Mouse (Mus musculus): Measurements from ENCODE around the gene Cdh1. TPM values are rescaled to one million over a fixed set of nuclear protein-coding genes. Genes with fewer than 3 reads are reported as not detected.
"Not testable (repeated sequence)": the region's sequence is repeated elsewhere in the genome, so short reads cannot be mapped to it uniquely, and the experiment has no call there.

Gene Cdh1
- under 1 TPM; 0.11 to 0.38 (median 0.31) TPM for total RNA-seq (2022)

DNA sequence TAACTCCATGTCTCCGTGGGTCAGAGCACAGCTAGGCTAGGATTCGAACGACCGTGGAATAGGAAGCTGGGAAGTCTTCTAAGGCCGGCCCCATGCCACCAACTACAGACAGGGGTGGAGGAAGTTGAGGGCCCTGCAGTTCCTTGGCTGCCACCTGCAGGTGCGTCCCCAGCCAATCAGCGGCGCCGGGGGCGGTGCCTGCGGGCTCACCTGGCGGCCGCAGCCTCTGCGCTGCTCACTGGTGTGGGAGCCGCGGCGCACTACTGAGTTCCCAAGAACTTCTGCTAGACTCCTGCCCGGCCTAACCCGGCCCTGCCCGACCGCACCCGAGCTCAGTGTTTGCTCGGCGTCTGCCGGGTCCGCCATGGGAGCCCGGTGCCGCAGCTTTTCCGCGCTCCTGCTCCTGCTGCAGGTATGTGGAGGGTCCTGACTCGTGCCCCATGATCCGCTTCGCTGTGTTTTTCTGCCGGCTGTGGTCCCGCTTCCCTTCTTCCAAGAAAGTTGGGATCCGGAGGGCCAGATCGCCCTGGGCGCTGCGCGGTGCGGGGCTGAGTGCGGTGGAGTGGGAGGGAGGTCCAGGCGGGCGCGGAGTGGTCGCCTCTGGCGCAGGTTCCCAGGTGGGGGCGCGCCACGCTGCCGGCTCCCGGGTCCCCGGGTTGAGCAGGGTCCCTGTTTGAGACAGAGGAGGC is at the start of gene Cdh1:
Gene Cdh1 (plus strand): TSS at position 221 of the 689 bp plus-strand sequence.
- DNase-seq (ENCODE audit: low spot score in 2 of 2) = no peak

- DNase-seq (ENCODE audit: low spot score in 2 of 2) = no peak
These were observed 49.1 kb upstream of the Cdh1 start for GRCm38 (mm10) chr8:106554011-106554410.

DNA sequence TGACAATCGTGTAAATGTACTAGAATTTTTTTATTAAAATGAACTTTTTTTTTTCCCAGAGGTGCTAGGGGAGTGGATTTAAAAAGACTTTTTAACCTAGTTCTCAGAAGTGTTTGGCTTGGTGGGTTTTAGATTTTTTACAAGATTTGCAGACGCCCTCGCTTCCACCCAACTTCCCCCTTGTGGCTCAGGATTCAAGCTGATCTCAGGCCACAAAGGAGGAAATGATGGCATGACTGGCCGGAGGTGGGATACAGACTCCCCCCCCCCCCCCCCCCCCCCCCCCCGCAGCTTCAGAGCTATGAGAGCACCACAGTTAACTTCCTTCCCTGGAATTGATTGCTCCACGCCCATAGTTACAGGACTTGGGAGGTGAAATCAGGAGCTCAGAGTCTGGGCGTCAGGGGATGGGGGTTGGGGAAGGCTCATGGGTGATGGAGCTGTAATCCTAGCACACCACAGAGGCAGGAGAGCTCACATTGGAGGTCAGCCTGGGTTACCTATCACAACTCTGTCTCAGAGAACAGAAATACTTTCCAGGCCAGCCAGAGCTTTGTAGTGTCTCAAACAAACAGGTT is 47.0 kb upstream of the Cdh1 start:
- no peak for DNase-seq (ENCODE audit: low spot score in 2 of 2)

GRCm38 (mm10) chr8:106559844-106560243 is 43.3 kb upstream of the Cdh1 start:
- no peak for DNase-seq (ENCODE audit: low spot score in 2 of 2)

DNA sequence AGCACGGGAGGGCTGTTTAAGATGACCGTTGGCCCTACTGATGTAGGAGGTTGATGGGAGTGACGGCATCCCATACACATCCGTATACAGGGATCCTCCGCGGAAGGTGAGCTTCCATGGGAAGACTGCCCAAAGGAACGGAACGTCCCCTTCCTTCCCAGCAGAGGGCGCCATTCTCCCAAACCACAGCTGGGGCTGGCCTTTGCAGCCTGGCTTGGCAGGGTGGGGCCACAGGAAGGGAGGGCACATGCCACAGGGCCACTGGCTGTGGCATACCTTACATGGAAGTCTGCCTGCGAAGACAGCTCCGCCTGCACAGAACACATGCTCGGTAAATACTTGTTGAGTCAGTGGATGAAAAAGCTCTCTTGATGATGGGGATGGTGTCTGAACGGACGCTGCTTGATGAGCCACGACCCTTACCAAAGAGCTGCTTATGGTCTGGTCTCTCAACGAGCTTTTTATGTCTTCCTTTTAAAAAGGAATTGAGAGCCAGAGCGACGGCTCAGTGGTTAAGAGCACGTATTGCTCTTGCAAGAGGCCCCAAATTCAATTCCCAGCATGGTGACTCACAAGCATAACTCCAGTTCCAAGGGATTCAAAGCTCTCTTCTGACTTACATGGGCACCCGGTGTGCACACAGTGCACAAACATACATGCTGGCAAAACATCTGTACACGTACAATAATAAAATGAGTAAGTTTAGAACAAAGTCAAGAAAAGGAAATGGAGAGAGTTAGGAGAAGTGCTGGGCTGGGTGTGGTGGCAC is 41.9 kb upstream of the Cdh1 start:
- peak; percentile 43 to 44 for DNase-seq (ENCODE audit: low spot score in 2 of 2)

DNA sequence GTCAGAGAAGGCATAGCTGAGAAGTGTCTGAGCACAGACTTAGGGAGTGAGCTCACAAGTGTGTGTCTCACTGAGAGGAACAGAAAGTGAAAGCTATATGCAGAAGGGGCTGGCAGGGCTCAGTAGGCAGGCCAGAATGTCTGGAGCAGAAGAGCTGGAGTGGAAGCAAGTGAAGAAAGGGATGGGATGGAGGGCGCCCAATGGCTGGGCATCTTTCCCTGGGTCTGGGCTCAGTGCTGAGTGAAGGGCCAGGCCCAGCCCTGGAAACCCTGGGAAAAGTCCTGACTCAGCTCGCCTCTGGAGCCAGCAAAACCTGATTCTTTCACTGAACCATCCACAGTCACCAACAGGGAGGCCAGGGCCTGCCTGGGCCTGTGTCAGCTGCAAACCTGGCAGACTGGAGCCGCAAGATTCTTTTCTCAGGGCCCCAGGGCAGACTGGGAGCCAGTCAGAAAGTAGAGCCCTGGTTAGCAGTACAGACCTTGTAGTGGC is 39.4 kb upstream of the Cdh1 start:
- peak in 1 of 2 experiments; percentile 15 for DNase-seq (ENCODE audit: low spot score in 2 of 2)

- no peak for DNase-seq (ENCODE audit: low spot score in 2 of 2)
These were observed 34.1 kb upstream of the Cdh1 start for GRCm38 (mm10) chr8:106569006-106569405.

GRCm38 (mm10) chr8:106570386-106570785 is 32.8 kb upstream of the Cdh1 start:
- no peak for DNase-seq (ENCODE audit: low spot score in 2 of 2)

DNA sequence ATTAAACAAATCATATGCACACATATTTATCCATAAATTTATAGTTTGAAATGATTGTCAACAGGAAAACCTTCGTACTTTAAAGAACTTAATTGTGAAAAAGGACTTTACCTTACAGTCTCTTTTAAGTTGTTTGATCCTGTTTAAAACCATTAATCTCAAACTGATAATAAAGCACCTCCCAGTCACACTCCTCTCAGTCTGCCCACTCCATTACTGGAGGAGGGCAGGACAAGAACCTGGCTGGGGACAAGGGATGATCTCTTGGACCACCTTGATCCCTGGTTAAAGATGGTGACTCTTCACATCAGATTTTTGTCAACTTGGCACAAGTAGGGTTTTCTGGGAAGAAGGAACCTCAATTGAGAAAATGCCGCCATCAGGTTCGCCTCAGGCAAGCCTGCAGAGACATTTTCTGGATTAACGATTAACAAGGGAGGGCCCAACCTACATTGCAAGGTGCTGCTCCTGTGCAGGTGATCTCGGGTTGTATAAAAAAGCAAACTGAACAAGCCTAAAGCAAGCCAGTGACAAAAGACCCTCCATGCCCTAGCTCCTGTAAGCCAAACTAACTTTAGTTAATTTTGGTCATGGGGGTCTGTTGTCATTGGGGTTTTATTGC is 31.5 kb upstream of the Cdh1 start:
- DNase-seq (ENCODE audit: low spot score in 2 of 2) = no peak

DNA sequence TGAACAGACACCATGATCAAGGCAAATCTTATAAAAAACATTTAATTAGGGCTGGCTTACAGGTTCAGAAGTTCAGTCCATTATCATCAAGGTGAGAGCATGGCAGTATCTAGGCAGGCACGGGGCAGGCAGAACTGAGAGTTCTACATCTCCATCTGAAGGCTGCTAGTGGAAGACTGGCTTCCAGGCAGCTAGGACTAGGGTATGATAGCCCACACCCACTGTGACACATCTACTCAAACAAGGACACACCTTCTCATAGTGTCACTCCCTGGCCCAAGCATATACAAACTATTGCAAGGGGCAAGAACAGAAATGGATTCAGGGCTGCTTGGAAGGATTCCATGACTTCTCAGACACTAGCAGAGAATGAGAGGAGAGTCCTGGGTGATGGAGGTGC is 31.0 kb upstream of the Cdh1 start:
- DNase-seq (ENCODE audit: low spot score in 2 of 2) = not testable (repeated sequence)

DNA sequence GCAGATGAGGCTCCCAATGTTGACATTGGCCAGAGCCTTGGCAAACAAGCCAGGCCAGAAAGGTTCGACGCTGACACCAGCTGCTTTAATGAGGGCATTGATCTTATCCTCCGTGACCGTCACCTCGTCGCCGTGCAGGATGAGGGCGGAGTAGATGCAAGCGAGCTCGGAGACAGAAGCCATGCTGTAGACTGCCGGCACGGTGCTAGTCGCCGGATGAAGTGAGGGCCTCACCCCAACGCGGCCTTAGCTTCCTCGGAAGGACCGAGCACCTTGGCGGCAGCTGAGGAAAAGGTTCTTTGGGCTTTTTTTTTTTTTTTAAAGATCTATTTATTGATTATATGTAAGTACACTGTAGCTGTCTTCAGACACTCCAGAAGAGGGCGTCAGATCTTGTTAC is 30.0 kb upstream of the Cdh1 start, which contains the start of gene Gm10073:
Gene Gm10073 (minus strand): TSS at position 294 of the 400 bp plus-strand sequence.
- not testable (repeated sequence) for DNase-seq (ENCODE audit: low spot score in 2 of 2)

GRCm38 (mm10) chr8:106574283-106574682 is 28.9 kb upstream of the Cdh1 start:
- DNase-seq (ENCODE audit: low spot score in 2 of 2) = no peak

- DNase-seq (ENCODE audit: low spot score in 2 of 2) = peak; percentile 8
These were observed 26.1 kb upstream of the Cdh1 start for GRCm38 (mm10) chr8:106576849-106577555.

- no peak for DNase-seq (ENCODE audit: low spot score in 2 of 2)
These were observed 23.6 kb upstream of the Cdh1 start for GRCm38 (mm10) chr8:106579510-106579909.

GRCm38 (mm10) chr8:106581344-106582088 is 21.6 kb upstream of the Cdh1 start:
- DNase-seq (ENCODE audit: low spot score in 2 of 2) = no peak

DNA sequence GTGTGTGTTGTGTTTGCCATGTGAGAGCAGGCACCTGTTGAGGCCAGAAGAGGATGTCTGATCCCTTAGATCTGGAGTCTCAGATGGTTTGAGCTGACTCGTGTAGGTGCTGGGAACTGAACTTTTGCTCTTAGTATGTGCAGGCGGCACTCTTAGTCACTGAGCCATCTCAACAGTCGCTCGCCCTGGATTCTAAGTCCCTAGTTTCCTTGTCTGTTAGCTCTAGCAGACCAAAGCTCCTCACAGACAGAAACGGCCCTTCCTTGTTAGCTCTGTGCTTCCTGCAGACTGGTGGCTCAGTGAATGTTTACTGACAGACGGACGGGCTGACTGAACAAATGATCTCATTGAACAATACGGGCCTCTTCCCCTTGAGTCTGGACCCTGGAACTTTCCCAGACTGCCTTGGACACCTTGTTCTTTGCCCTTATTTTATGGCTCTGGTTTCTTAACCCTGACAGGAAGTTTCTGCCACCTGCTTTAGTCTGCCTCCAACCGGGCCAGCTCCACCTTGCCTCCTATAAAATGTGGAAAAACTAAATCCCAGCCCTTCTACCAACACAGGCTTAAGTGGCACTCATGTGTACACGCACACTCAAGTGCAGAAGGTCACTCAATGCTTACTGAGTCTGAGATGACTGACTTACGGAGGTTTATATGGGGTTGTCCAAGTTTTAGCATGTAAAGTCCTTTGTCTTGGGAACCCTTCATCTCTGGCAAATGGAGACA is 18.0 kb upstream of the Cdh1 start:
- DNase-seq (ENCODE audit: low spot score in 2 of 2) = no peak

- no peak for DNase-seq (ENCODE audit: low spot score in 2 of 2)
These were observed 17.5 kb upstream of the Cdh1 start for GRCm38 (mm10) chr8:106585671-106586037.

DNA sequence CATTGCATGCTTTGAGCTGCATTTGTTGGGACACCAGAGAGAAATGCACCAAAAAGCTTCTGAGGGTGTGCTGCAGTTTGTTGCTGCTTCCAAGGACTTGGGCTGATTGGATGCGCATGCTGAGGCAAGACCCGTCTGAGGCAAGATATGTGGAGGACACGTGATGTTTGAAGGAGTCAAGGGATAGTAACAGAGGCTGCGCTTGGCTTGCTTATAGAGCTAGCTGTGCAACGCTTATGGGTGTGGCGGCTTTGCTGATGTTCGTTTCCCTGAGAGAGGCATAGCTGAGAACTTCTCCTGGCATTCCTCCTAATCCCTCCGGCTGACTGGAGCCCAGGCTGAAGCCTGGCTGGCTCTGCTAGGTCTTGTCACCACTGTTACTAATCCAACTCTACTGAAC is 16.3 kb upstream of the Cdh1 start:
- DNase-seq (ENCODE audit: low spot score in 2 of 2) = no peak
